9 mouse cellular contexts compared by ENCODE assay signal in the genomic region with DNA sequence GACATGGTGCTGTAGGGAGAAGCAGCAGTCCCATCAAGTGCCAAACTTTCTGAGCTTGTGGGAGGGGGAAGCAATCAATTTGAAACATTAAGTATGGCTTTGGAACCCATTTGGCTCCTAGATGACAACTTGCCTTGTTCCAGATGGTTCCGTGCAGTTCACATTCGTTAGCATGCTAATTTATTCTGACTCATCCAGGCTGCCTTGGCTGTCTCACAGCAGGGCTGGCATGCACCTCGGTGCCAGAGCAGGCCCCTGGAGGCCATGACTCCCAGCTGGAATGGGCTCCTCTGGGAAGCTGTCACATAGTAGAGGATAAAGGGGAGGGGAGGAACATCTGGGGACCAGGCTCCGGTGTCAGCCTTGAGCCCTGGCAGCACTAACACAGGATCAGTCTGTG. TPM values are rescaled to one million over a fixed set of nuclear protein-coding genes. Genes with fewer than 3 reads are reported as not detected.
A peak's percentile ranks its signal among the peaks of the same experiment; 100 is the strongest.
DNase-seq lines count a peak whose midpoint lies in the region; ATAC-seq lines count a peak whose summit lies in the region.
"Had no signal": no experiment of that assay in that cellular context is flagged by ENCODE, and none has a peak within 500 bp of the region (broad histone marks: within the 10 kb centered on the region; RNA-seq: fewer than 3 reads in every experiment).

No protein-coding gene starts in this region.

- no peaks in the 10 kb centered on the region for H3K36me3 ChIP-seq in kidney, embryonic 16.5 days (ENCODE audit: insufficient read depth, low read length)
- no peaks in the 10 kb centered on the region for H3K36me3 ChIP-seq in forebrain, embryonic 12.5 days (replicated peaks)
- no peaks in the 10 kb centered on the region for H3K36me3 ChIP-seq in neural tube, embryonic 13.5 days
- H3K36me3 ChIP-seq: liver, embryonic 15.5 days had no signal

- no peak overlapping the region for H3K27ac ChIP-seq in kidney, embryonic 16.5 days (ENCODE audit: low read length)
- peak overlapping the region; percentile 69 for H3K27ac ChIP-seq in forebrain, embryonic 12.5 days
- no peak overlapping the region; the same call in 1 of the 2 replicates for H3K27ac ChIP-seq in neural tube, embryonic 13.5 days (replicated peaks)
- H3K27ac ChIP-seq: liver, embryonic 15.5 days had no signal

- H3K4me2 ChIP-seq in kidney, embryonic 16.5 days (replicated peaks; ENCODE audit: low read depth, low read length) = no peak overlapping the region
- H3K4me2 ChIP-seq in forebrain, embryonic 12.5 days = no peak overlapping the region
- H3K4me2 ChIP-seq in neural tube, embryonic 13.5 days = no peak overlapping the region
- H3K4me2 ChIP-seq: liver, embryonic 15.5 days had no signal

- whole genome bisulfite sequencing in kidney, embryonic 16.5 days = 41% methylated on average over 4 of the region's 4 CpGs
- WGBS in forebrain, embryonic 12.5 days = 18% methylated on average over 4 of the region's 4 CpGs
- WGBS in neural tube, embryonic 13.5 days = 10% methylated on average over 4 of the region's 4 CpGs

- H3K9me3 ChIP-seq in kidney, embryonic 16.5 days (ENCODE audit: low read length) = no peaks in the 10 kb centered on the region
- no peaks in the 10 kb centered on the region for H3K9me3 ChIP-seq in forebrain, embryonic 12.5 days
- H3K9me3 ChIP-seq in neural tube, embryonic 13.5 days = no peaks in the 10 kb centered on the region
- H3K9me3 ChIP-seq: liver, embryonic 15.5 days had no signal

- peaks cover 4% of the 10 kb centered on the region; the same call in 1 of the 2 replicates for H3K27me3 ChIP-seq in kidney, embryonic 16.5 days (ENCODE audit: insufficient read depth, low read length)
- peaks cover 6% of the 10 kb centered on the region; the same call in 1 of the 2 replicates for H3K27me3 ChIP-seq in forebrain, embryonic 12.5 days
- H3K27me3 ChIP-seq in neural tube, embryonic 13.5 days = no peaks in the 10 kb centered on the region; the same call in none of the 2 replicates
- H3K27me3 ChIP-seq: liver, embryonic 15.5 days had no signal

- H3K4me1 ChIP-seq in kidney, embryonic 16.5 days (ENCODE audit: insufficient read depth, low read length) = 0 out of 2 replicates have a peak, but pooled peaks cover 4% of the 10 kb centered on the region
- peaks cover 25% of the 10 kb centered on the region for H3K4me1 ChIP-seq in forebrain, embryonic 12.5 days
- peaks cover 24% of the 10 kb centered on the region for H3K4me1 ChIP-seq in neural tube, embryonic 13.5 days (replicated peaks)
- H3K4me1 ChIP-seq: liver, embryonic 15.5 days had no signal

- DNase-seq in kidney, adult 18-20 months = peak; percentile 38
- peak; percentile 90 for DNase-seq in layer of hippocampus, adult 9-11 months
- no peak for DNase-seq in thymus, postnatal 4 days
- no peak for DNase-seq in yolk sac, embryonic 10.5 days (ENCODE audit: low spot score)

- H3K9ac ChIP-seq in kidney, embryonic 16.5 days (replicated peaks; ENCODE audit: low read length) = no peak overlapping the region
- H3K9ac ChIP-seq in forebrain, embryonic 12.5 days = no peak overlapping the region
- H3K9ac ChIP-seq in neural tube, embryonic 13.5 days = no peak overlapping the region
- H3K9ac ChIP-seq: liver, embryonic 15.5 days had no signal

- H3K4me3 ChIP-seq in kidney, embryonic 16.5 days (ENCODE audit: low read length) = no peak overlapping the region
- H3K4me3 ChIP-seq in forebrain, embryonic 12.5 days (replicated peaks) = no peak overlapping the region
- H3K4me3 ChIP-seq in neural tube, embryonic 13.5 days = no peak overlapping the region
- H3K4me3 ChIP-seq: liver, embryonic 15.5 days had no signal

- ATAC-seq in kidney, embryonic 16.5 days (ENCODE audit: low FRiP score, low TSS enrichment) = no peak
- peak; percentile 84 for ATAC-seq in forebrain, embryonic 12.5 days (ENCODE audit: low FRiP score)
- peak; percentile 77 for ATAC-seq in neural tube, embryonic 13.5 days (ENCODE audit: low read depth)
- no peak for ATAC-seq in activated CD4-positive, CD25-positive, alpha-beta regulatory T cell, adult 4 months

RNA-seq across cellular contexts. Expression of gene A530016L24Rik, which starts 31.4 kb away (rescaled TPM):
- polyA plus RNA-seq in kidney, embryonic 16.5 days (2015; fragmentation: Nextera tagmentation; extraction: Ambion mirVana) = 0.13 and 0.19 TPM in 2 replicates
- polyA plus RNA-seq in forebrain, embryonic 12.5 days (2016; fragmentation: Nextera tagmentation; extraction: Ambion mirVana) = not detected in 2 replicates
- 0.27 and 0.30 TPM in 2 replicates for polyA plus RNA-seq in neural tube, embryonic 13.5 days (2015; fragmentation: Nextera tagmentation; extraction: Ambion mirVana)
- not detected for polyA plus RNA-seq in activated CD4-positive, CD25-positive, alpha-beta regulatory T cell, adult 4 months (2017; shearing (Covaris generic))
- polyA plus RNA-seq: liver, embryonic 15.5 days had no signal

RNA-seq across cellular contexts. Expression of gene Tmem179, which starts 58.7 kb away (rescaled TPM):
- 0.67 and 0.91 TPM in 2 replicates for polyA plus RNA-seq in kidney, embryonic 16.5 days (2015; fragmentation: Nextera tagmentation; extraction: Ambion mirVana)
- 10.7 and 11.5 TPM in 2 replicates for polyA plus RNA-seq in forebrain, embryonic 12.5 days (2016; fragmentation: Nextera tagmentation; extraction: Ambion mirVana)
- polyA plus RNA-seq in neural tube, embryonic 13.5 days (2015; fragmentation: Nextera tagmentation; extraction: Ambion mirVana) = 35.3 and 36.6 TPM in 2 replicates
- polyA plus RNA-seq in activated CD4-positive, CD25-positive, alpha-beta regulatory T cell, adult 4 months (2017; shearing (Covaris generic)) = not detected

Comparison
In these comparisons a context has a peak if more than half of its experiments do, and no peak if none do; other contexts are left out.
1. DNase-seq: peak in kidney, adult 18-20 months (single experiment) and layer of hippocampus, adult 9-11 months (single experiment); none in thymus, postnatal 4 days (single experiment) and yolk sac, embryonic 10.5 days (single experiment).
2. ATAC-seq: peak in forebrain, embryonic 12.5 days (single experiment) and neural tube, embryonic 13.5 days (single experiment); none in kidney, embryonic 16.5 days (single experiment) and activated CD4-positive, CD25-positive, alpha-beta regulatory T cell, adult 4 months (single experiment).